In genomic region chr12:46399653-46399975, GRCm38 (mm10) we compare ENCODE assay signal across 8 mouse cellular contexts.
A peak's percentile ranks its signal among the peaks of the same experiment; 100 is the strongest.
DNase-seq lines count a peak whose midpoint lies in the region; ATAC-seq lines count a peak whose summit lies in the region.

No protein-coding gene starts in this region.

- H3K9ac ChIP-seq in heart, embryonic 13.5 days = peak overlapping the region; percentile 78
- peak overlapping the region; percentile 63 for H3K9ac ChIP-seq in forebrain, embryonic 11.5 days (ENCODE audit: low read length)
- H3K9ac ChIP-seq in limb, embryonic 13.5 days = peak overlapping the region; percentile 61

- no peaks in the 10 kb centered on the region for H3K9me3 ChIP-seq in heart, embryonic 13.5 days
- H3K9me3 ChIP-seq in forebrain, embryonic 11.5 days (ENCODE audit: control insufficient read depth, low read length) = no peaks in the 10 kb centered on the region
- no peaks in the 10 kb centered on the region for H3K9me3 ChIP-seq in limb, embryonic 13.5 days

- no peak overlapping the region for H3K27ac ChIP-seq in heart, embryonic 13.5 days (replicated peaks)
- no peak overlapping the region for H3K27ac ChIP-seq in forebrain, embryonic 11.5 days (ENCODE audit: low read depth, low read length)
- H3K27ac ChIP-seq in limb, embryonic 13.5 days = no peak overlapping the region

- under 1% methylated on average over 14 of the region's 14 CpGs for WGBS in heart, embryonic 13.5 days
- 2% methylated on average over 14 of the region's 14 CpGs for WGBS in forebrain, embryonic 11.5 days
- under 1% methylated on average over 14 of the region's 14 CpGs for WGBS in limb, embryonic 13.5 days

- no peak for DNase-seq in heart, postnatal 10 days
- DNase-seq in adrenal gland, postnatal 25 days = peak; percentile 6
- DNase-seq in forebrain, embryonic 11.5 days (ENCODE audit: low spot score) = peak; percentile 67
- DNase-seq in retina, embryonic 14.5 days (ENCODE audit: low spot score) = peak; percentile 50
- no peak for DNase-seq in urinary bladder, postnatal 10 days (ENCODE audit: low spot score)
- no peak for DNase-seq in spleen, postnatal 14 days (ENCODE audit: low spot score in 2 of 2)

- peak overlapping the region; percentile 64 for H3K4me3 ChIP-seq in heart, embryonic 13.5 days
- H3K4me3 ChIP-seq in forebrain, embryonic 11.5 days (ENCODE audit: low read depth, low read length) = peak overlapping the region; percentile 37
- H3K4me3 ChIP-seq in limb, embryonic 13.5 days = peak overlapping the region; percentile 50

- H3K4me2 ChIP-seq in heart, embryonic 13.5 days = peak overlapping the region; percentile 93
- H3K4me2 ChIP-seq in forebrain, embryonic 11.5 days (ENCODE audit: low read depth, low read length, severe bottlenecking) = peak overlapping the region; percentile 67
- peak overlapping the region; percentile 84 for H3K4me2 ChIP-seq in limb, embryonic 13.5 days (replicated peaks)

- H3K27me3 ChIP-seq in heart, embryonic 13.5 days (replicated peaks) = peaks cover 14% of the 10 kb centered on the region; the same call in 1 of the 2 replicates
- H3K27me3 ChIP-seq in forebrain, embryonic 11.5 days (ENCODE audit: control insufficient read depth, insufficient read depth, low read length) = no peaks in the 10 kb centered on the region; the same call in 1 of the 2 replicates
- H3K27me3 ChIP-seq in limb, embryonic 13.5 days = peaks cover 16% of the 10 kb centered on the region; the same call in 1 of the 2 replicates

- H3K4me1 ChIP-seq in heart, embryonic 13.5 days = peaks cover 3% of the 10 kb centered on the region; the same call in 1 of the 2 replicates
- no peaks in the 10 kb centered on the region for H3K4me1 ChIP-seq in forebrain, embryonic 11.5 days (replicated peaks; ENCODE audit: control insufficient read depth, insufficient read depth, low read length)
- no peaks in the 10 kb centered on the region for H3K4me1 ChIP-seq in limb, embryonic 13.5 days

- peak; percentile 58; the same call in 1 of the 2 replicates for ATAC-seq in heart, embryonic 13.5 days (ENCODE audit: extremely low read depth, insufficient number of reproducible peaks, low FRiP score, low TSS enrichment)
- ATAC-seq in forebrain, embryonic 11.5 days (replicated peaks; ENCODE audit: low FRiP score) = peak; percentile 82
- peak; percentile 73; the same call in 1 of the 2 replicates for ATAC-seq in limb, embryonic 13.5 days (ENCODE audit: low FRiP score, low read depth)

- no peaks in the 10 kb centered on the region for H3K36me3 ChIP-seq in heart, embryonic 13.5 days
- no peaks in the 10 kb centered on the region for H3K36me3 ChIP-seq in forebrain, embryonic 11.5 days (ENCODE audit: control insufficient read depth, insufficient read depth, low read length)
- no peaks in the 10 kb centered on the region for H3K36me3 ChIP-seq in limb, embryonic 13.5 days

- intact Hi-C loops in heart, postnatal 10 days (cut with DNase I) = no loop called here

Comparison
In these comparisons a context has a peak if more than half of its experiments do, and no peak if none do; other contexts are left out.
1. DNase-seq: peak in adrenal gland, postnatal 25 days (single experiment), forebrain, embryonic 11.5 days (single experiment) and retina, embryonic 14.5 days (single experiment); none in heart, postnatal 10 days (0 of 2), urinary bladder, postnatal 10 days (single experiment) and spleen, postnatal 14 days (0 of 2).
2. Peak in every context shown above with its lines, with median percentiles within 50 percentile points of each other: ATAC-seq, H3K4me2 ChIP-seq, H3K4me3 ChIP-seq and H3K9ac ChIP-seq.